ENCODE assay signal across 28 mouse cellular contexts in genomic region chr12:82762046-82762445, GRCm38 (mm10).
"Had no signal": no experiment of that assay in that cellular context is flagged by ENCODE, and none has a peak within 500 bp of the region (broad histone marks: within the 10 kb centered on the region; RNA-seq: fewer than 3 reads in every experiment).

No protein-coding gene starts in this region.

- H3K27me3 ChIP-seq: embryonic facial prominence, embryonic 12.5 days; embryonic facial prominence, embryonic 13.5 days; embryonic facial prominence, embryonic 15.5 days; forebrain, embryonic 12.5 days; forebrain, embryonic 13.5 days; forebrain, embryonic 15.5 days had no signal

- H3K9me3 ChIP-seq: embryonic facial prominence, embryonic 10.5 days; embryonic facial prominence, embryonic 13.5 days; embryonic facial prominence, embryonic 15.5 days; forebrain, embryonic 10.5 days; forebrain, embryonic 12.5 days; forebrain, embryonic 13.5 days; forebrain, embryonic 15.5 days had no signal

- H3K36me3 ChIP-seq: embryonic facial prominence, embryonic 10.5 days; embryonic facial prominence, embryonic 12.5 days; embryonic facial prominence, embryonic 13.5 days; embryonic facial prominence, embryonic 15.5 days; forebrain, embryonic 10.5 days; forebrain, embryonic 12.5 days; forebrain, embryonic 15.5 days had no signal

- H3K27ac ChIP-seq: embryonic facial prominence, embryonic 10.5 days; embryonic facial prominence, embryonic 12.5 days; embryonic facial prominence, embryonic 13.5 days; embryonic facial prominence, embryonic 15.5 days; forebrain, embryonic 10.5 days; forebrain, embryonic 12.5 days; forebrain, embryonic 13.5 days; forebrain, embryonic 15.5 days; gastrocnemius, adult 2 months; heart, adult 2 months had no signal

- H3K4me2 ChIP-seq: embryonic facial prominence, embryonic 12.5 days; embryonic facial prominence, embryonic 13.5 days; embryonic facial prominence, embryonic 15.5 days; forebrain, embryonic 12.5 days; forebrain, embryonic 13.5 days; forebrain, embryonic 15.5 days had no signal

- H3K4me3 ChIP-seq: embryonic facial prominence, embryonic 10.5 days; embryonic facial prominence, embryonic 12.5 days; embryonic facial prominence, embryonic 13.5 days; embryonic facial prominence, embryonic 15.5 days; erythroblast, embryonic 14.5 days; forebrain, embryonic 10.5 days; forebrain, embryonic 12.5 days; forebrain, embryonic 13.5 days; forebrain, embryonic 15.5 days; gastrocnemius, adult 2 months; heart, adult 2 months had no signal

- ATAC-seq: forebrain, embryonic 13.5 days; forebrain, embryonic 14.5 days; forebrain, embryonic 15.5 days; forebrain, embryonic 16.5 days; forebrain, postnatal 0 days had no signal

- H3K9ac ChIP-seq: embryonic facial prominence, embryonic 12.5 days; embryonic facial prominence, embryonic 13.5 days; embryonic facial prominence, embryonic 15.5 days; forebrain, embryonic 12.5 days; forebrain, embryonic 13.5 days; forebrain, embryonic 15.5 days; forebrain, postnatal 0 days had no signal

- H3K4me1 ChIP-seq: embryonic facial prominence, embryonic 10.5 days; embryonic facial prominence, embryonic 12.5 days; forebrain, embryonic 10.5 days; forebrain, embryonic 12.5 days; forebrain, embryonic 13.5 days; forebrain, embryonic 15.5 days had no signal

- DNase-seq: cerebellum, adult 2 months; cerebellum, adult 8-10 months; cerebellum, adult 9-10 months; cerebellum, adult 9-11 months; cerebellum, postnatal 10 days; cerebellum, postnatal 14 days; cerebellum, postnatal 25 days; cerebellum, postnatal 36 days; embryo, embryonic 11 days; forebrain, postnatal 0 days; gastrocnemius, adult 2 months; gastrocnemius, postnatal 10 days; gastrocnemius, postnatal 14 days; gastrocnemius, postnatal 25 days; gastrocnemius, postnatal 36 days; heart, adult 18-20 months; heart, adult 2 months had no signal
